Mouse (Mus musculus): Measurements from ENCODE around the gene Tars2.

The Tars2 gene

DNA sequence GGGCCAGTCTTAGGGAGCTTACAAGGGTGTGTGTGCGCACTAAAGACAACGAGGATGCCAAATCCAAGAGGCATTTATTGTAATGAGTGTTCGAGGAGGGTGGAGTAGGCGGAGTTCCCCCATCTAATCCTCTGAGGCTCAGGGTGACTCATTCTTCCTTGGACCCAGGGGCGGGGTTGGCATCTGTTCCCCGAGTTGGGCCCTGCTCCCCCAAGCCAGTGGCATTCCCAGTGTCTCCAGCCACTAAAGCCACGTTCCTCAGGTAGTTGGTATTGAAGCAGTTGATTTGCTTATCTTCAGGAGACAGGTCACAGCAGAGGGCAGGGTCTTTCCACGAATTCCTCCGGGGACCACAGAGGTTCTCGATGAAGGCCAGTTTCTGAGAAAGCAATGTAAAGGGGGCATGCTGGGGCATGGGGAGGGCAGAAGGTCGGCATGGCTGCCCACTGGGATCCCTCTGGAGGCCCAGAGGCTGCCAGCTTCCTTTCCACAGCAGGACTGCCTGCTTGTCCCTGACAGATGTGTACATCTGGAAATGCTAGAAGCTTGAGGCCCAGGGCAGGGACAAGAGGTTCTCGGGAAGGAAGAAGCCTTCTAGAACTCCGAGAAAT, 25.8 kb downstream of the Tars2 start:
- no peak for DNase-seq (ENCODE audit: inconsistent ontology term)

DNA sequence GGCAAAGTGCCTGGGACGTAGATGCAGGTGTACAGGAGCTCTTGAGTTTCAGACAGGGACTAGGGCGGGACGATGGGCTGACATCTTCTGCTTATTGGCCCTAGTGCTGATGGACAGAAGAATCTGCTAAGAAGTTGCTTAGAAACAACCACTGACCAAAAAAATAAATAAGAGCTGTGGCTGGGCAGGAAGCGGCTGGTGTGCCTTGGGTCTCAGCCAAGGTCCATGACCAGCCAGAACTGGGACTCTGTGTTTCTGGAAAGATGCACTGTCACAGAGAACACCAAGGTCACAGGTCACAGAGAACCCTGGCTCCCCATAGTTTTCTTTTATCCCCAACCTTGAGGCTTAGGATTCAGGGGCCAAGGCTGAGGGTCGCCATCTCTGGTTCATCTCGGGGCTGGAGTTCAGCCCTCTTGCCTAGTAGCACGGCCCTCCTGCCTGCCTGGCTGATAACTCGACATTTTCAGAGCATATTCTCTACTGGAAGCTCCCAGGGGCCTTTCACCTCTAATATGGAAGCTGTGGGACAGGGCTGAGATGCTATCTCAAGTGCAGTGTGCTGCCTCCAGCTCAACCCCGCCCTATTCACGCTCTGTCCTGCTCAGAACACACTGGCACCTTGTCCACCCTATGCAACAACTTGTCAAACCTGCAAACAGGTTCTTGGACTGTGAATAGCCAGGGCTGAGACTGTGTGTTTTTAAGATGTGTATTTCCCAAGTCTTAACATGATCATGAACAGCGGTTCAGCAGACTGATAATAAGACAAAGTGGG, 27.1 kb downstream of the Tars2 start:
- DNase-seq (ENCODE audit: inconsistent ontology term): peak; percentile 52

DNA sequence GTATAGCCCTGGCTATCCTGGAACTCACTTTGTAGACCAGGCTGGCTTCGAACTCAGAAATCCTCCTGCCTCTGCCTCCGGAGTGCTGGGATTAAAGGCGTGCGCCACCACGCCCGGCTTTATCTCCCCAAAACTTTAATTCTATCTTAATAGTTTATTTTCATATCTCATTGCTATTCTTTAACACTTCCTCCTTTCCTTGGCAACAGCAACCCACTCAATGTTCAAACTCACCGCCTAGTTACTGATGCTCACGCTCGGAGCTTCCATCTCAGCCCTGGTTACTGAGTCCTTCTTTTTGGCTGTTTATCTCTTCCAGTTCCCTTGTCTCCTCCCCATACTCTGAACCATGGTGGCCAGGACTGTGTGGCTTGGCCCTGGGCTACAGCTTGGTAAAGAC, 27.7 kb downstream of the Tars2 start:
- DNase-seq (ENCODE audit: inconsistent ontology term): no peak

DNA sequence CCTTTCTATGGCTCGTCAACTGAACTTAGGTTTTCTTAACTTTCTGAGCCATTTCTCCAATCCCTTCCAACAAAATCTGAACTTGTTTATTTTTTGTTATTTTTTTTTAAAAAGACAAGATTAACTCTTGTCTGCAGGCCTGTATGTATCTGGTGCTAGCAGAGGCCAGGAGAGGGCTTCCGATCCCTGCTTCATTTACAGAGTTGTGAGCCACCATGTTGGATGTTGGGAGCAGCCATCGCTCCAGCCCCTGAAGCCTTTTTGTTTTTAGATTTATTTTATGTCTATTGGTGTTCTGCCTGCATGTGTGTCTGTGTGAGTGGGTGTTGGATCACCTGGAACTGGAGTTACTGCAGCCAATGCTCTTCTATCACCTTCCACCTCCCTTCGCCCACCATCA, 28.2 kb downstream of the Tars2 start:
- DNase-seq (ENCODE audit: inconsistent ontology term): no peak

DNA sequence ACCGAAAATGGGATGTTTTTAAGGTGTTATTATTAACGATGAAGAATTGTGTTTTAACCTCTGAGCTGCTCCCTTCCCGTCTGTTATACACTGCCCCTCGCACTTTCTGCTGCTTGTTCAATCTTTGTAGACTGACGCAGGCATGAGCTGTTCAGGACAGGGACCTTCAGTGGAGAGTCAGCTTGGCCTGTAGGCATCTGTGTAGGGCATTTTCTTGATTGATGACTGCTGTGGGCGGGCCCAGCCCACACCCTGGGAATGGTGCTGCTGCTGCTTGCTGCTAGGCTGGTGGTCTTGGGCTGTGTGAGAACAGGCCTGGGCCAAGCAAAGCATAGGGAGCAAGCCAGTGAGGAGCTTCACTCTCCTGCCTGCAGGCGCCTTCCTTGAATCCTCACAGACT, 29.6 kb downstream of the Tars2 start:
- DNase-seq (ENCODE audit: inconsistent ontology term): no peak

DNA sequence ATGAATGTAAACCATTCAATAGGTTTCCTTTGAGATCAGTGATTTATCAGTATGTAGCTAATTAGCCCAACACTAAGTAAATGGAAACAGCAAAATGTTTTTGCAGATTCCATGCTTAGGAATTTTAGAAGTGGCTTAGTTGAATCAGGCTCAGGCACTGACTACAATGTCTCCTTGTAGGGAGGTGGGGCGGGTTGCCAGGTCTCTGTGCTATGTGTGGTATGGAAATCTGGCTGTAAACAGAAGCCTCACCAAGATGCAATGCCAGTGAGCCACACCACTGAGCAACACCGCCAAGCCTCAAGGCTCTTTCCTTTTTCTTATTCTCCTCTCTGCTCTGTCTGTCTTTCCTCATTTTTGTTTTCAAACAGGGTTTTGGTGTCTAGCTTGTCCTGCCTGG, 31.1 kb downstream of the Tars2 start:
- peak; percentile 96 for DNase-seq (ENCODE audit: inconsistent ontology term)

DNA sequence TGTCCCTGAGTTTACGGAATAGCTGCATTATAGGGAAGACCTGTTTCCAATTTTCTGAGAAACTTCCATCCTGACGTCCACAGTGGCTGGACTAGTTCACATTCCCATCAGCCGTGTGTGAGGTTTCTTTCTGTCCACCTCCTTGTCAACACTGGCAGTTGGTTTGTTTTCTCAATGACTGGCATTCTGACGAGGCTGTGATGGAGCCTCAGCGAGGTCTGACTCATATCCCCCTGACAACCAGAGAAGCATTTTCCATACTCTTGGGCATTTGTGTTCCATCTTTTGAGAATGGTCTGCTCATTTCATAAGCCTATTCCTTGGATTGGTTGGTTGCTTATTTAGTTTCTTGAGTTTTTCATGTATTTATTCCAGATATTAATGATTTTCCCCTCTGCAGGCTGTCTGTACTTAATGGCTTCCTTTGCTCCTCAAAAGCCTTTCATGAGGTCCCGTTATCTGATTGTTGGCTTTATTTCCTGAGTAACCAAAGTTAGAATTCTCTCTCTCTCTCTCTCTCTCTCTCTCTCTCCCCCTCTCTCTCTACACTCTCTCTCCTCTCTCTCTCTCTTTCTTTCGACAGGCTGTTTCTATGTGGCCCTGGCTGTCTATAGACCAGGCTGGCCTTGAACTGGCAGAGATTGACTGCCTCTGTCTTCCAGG, 33.2 kb downstream of the Tars2 start:
- DNase-seq (ENCODE audit: inconsistent ontology term): peak; percentile 68

DNA sequence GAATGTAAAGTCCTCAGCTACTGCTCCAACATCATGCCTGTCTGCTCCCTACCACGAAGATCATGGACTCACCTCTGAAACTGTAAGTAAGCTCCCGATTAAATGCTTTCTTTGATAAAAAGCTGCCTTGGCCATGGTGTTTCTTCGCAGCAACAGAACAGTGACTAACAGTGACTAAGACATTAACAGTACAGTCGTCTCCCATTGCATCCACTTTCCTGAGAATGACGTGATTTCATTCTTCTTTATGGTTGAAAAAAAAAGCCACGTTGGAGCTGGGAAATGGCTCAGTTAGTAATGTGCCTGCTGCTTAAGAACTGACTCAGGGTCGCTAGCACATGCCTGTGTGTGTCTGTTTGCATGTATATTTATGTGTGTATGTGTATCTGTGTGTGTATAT, 34.1 kb downstream of the Tars2 start:
- peak; percentile 57 for DNase-seq (ENCODE audit: inconsistent ontology term)

DNA sequence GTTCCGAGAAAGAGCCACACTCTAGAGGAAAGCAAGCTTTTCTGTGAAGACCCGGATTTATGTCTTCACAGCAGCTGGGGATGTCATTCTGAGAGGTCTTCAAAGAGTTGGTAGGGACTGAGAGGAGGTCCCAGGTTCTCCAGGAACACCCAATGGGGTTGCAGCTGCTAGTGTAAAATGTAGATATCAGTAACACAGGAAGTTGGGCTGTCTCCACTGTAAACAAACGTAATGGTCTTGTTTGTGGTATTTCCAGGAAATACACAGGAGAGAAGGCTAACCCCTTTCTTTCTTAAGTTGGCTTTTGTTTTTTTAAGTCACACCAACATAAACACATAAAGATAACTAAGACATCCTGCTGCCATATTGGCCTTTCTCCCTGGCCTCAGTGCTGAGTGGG, 37.6 kb downstream of the Tars2 start:
- no peak for DNase-seq (ENCODE audit: inconsistent ontology term)

DNA sequence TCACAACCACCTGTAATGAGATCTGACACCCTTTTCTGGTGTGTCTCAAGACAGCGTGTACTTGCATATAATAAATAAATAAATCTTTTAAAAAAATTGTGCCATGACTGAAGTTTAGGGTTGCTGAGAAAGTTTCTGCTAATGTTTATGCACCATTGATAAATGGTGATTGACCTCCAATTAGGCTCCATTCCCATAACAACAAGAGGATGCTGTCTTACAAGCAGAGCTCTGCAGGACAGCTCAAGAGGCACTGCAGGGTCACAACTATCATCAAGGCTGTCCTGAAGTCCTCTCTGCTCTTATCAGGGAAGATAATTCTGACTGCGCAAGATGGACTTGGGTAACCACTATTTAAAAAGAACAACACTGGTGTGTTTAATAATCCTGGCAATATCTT, 41.9 kb downstream of the Tars2 start:
- DNase-seq (ENCODE audit: inconsistent ontology term): no peak

DNA sequence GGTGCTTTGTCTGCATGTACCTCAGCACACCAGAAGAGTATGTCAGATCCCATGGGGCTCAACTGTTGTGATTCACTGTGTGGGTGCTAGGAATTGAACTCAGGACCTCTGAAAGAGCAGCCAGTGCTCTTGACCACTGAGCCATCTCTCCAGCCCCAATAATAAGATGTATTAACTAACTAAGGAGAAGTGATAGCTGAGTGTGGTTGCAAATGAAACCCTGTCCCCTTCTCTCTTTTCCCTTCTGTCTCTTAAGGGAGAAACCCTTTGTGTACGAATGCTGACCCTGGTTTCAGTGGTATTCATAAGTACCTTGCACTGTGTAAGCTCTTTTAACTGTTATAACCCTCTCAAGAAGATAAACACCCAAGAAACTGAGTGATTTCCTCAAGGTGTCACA, 43.9 kb downstream of the Tars2 start:
- DNase-seq (ENCODE audit: inconsistent ontology term): no peak

DNA sequence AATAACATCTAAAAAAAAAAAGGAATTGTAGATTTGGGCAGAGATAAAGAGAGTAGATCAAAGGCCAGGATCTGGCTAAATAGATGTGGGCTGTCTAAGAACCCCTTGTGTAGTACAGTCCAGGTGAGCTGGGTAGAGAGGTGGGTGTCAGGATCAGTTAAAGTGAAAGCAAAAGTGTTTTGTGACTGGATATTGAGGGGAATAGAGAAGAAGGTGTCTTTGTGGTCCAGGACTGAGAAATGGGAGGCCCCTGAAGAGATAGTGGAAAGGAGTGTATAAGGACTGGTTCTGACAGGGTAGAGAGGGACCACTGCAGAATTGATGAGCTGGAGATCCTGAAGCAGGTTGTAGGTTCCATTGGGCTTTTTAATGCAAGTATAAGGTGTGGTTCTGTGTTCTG, 50.0 kb downstream of the Tars2 start:
- no peak for DNase-seq (ENCODE audit: inconsistent ontology term)

DNA sequence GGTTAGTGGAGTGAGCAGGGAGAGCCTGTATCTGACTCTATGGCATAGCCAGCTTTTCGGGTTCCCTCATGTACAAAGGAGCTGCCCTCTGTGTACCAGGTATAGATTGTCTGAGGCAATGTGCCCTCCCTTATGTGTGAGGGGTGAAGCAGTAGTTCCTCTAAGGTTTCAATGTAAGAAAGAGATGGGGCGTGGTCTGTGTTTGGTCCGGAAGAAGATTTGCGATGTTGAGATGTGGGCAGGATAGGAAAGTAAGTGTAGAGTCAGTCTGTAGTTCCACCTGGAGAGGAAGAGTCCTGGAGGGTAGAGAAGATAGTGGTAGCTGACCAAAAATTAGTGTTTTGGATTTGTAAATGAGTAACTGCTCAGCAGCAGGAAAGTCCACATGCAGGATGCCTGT, 51.0 kb downstream of the Tars2 start:
- DNase-seq (ENCODE audit: inconsistent ontology term): no peak

DNA sequence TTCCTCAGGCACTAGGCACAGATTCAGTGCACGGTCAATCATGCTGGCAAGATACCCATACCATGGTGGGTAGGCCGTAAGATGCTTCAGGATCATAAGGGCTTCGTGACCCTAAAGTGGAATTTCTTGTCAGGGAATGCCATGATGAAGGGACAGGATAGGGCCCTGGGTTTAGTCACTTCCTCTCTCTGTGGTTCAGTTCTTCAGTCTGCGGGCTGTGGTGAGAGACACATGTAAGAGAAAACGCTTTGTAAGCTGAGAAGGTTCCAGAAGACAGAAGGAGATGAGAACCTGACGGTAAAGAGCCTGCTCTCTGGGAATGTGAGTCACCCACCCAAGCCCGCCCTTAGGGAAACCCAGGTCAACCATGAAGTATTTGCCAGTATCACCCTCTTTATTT, 52.5 kb downstream of the Tars2 start:
- DNase-seq (ENCODE audit: inconsistent ontology term): no peak

DNA sequence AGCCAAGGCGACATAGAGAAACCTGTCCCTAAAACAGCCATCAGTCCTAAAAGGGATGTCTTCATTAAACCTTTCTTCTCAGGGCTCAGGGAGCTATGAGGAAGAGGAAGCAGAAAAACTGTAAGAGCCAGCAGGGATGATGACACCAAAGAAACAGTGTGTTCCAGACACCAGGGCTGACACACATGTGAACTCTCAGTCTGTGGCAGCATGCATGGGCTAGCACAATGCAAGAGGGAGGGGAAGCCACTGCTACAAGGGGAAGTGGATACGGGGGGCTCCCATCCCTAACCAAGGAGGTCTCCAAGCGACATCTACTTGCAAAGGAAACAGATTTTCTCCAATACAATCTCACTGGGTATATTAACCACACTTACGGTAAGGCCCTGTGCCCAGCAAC, 53.7 kb downstream of the Tars2 start:
- DNase-seq (ENCODE audit: inconsistent ontology term): no peak

DNA sequence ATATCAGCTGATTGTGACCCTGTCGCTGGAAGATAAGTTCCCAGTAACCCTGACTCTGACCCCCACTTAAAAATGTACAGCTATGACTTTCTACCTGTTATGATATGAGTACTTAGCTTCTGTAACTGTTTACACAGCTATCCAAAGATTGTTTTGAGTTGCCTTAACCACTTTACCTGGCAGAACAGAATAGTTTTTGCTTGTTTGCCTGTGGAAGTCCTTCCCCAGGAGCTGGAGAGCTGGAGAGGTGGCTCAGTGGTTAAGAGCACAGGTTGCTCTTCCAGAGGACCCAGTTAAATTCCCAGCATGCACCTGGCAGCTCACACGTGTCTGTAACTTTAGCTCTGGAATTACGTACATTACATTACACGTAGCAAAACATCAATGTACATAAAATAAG, 55.4 kb downstream of the Tars2 start:
- DNase-seq (ENCODE audit: inconsistent ontology term): no peak

DNA sequence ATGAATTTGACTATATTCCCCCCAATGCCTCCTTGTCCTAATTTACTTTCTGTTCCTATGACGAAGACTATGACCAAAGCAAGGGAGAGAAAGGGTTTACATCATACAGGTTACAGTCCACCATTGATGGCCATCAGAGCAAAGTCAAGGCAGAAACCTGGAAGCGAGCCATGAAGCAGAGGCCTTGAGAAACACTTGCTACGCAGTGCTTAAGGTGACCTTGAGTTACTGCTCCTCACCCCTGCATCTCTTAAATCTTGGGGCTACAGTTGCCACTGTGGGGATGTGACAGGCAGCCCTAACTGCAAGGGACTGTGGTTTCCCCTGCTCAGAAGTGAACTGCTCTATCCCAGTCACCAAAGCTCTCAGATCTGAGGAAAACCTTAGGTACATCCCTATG, 56.7 kb downstream of the Tars2 start:
- DNase-seq (ENCODE audit: inconsistent ontology term): no peak

DNA sequence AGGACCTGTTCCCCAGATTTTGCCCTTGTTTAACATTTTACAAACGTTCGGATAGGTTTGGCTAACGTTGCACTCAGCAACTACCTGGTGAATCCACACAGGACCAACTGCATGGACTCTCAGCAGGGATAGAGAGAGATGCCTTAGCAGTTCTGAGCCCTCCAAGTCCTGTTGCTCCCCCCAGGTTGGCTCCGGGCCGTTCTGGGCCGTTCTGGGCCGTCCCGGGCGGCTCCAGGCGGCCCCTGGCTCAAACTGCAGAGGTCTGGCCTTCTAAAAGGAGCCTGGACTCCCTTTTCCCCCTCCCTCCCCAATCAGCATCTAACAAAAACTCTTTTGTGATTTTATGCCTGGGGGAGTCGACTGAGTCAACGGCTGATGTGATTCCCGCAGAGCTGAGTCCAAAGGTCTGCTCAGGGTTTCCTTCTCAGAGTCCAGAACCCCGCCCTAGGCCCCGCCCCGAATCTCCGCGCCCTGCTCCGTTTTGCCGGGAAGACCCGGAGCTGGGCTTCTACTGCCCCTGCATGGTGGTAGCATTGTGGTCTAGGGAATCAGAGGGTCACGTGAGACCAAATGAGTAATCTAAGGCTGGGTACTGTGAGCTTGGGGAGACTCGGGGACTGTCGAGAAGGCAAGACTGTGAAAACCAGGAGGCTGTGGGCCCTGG, 58.0 kb downstream of the Tars2 start:
- peak; percentile 97 for DNase-seq (ENCODE audit: inconsistent ontology term)

DNA sequence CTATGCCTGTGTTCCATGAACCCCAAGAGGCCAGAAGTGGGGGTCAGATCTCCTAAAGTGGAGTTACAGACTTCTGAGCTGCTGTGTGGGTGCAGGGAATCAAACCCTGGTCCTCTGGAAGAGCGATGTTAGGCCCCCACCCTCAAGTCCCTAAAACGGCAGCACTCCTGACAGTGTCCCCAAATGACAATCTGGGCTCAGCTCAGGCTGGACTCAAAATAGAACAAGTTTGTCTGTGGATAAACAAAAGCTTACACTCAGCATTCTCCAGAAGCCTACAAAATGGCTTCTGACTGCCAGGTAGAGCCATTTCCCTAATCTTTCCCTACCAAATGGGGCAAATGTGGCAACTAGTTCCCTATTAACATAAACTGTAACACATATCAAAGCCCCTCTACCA, 58.9 kb downstream of the Tars2 start:
- no peak for DNase-seq (ENCODE audit: inconsistent ontology term)

DNA sequence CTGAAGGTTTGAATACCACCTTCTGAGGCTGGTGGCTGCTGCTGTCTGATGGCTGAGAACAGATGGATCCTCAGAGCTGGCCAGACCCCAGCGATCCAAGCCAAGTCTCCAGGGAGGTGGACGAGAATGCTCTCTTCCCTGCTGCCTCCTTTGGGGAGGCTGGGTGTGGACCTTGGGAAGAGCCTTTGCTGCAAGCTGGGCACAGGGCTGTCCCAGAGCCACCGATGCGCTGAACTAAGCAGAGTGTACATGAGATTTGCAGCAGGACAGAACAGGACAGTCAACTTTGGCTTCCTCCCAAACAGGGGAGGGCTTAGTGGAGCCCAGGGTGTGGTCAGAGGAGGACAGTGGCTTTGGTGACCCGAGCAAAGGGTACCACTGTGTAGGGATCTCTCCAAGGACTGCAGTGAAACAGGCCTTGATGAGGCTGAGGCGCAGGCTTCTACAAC, 59.7 kb downstream of the Tars2 start:
- no peak for DNase-seq (ENCODE audit: inconsistent ontology term)

DNA sequence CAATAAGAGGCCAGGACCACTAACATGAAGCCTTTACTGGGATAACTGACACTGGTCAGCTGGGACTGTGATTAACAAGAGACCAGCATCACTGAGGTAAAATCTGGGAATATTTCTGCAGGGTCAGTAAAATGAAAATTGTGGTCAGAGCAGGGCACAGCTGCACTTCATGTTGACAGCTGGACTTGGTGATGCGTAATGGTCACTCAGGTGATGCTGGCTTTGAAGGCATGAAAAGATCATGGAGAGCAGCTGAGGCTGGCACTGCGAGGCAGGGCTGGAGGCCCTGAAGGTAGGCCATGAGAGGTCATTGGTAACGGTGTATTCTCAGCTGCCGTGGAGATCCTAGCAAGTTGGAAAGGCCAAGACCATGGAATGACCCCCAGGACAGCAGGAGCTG, 61.7 kb downstream of the Tars2 start:
- no peak for DNase-seq (ENCODE audit: inconsistent ontology term)

DNA sequence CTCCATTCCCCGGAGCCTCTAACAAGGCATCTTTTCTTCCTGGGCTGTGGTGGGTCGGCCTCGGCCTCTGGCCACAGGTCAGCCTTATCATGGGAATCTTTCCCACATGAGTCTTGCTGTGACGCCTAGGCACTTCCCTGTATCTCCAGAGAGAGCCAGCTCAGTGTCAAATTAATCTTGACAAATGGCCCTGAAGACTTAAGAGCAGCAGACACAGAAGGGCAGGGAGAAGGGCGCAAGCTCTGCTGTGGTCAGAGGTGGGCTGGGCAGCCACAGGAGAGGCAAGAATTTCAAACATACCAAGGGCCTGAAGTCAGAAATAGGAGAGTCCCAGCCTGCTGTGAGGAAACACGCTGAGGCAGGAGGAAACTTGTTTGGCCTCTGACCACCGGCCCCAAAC, 63.6 kb downstream of the Tars2 start:
- DNase-seq (ENCODE audit: inconsistent ontology term): peak; percentile 80

DNA sequence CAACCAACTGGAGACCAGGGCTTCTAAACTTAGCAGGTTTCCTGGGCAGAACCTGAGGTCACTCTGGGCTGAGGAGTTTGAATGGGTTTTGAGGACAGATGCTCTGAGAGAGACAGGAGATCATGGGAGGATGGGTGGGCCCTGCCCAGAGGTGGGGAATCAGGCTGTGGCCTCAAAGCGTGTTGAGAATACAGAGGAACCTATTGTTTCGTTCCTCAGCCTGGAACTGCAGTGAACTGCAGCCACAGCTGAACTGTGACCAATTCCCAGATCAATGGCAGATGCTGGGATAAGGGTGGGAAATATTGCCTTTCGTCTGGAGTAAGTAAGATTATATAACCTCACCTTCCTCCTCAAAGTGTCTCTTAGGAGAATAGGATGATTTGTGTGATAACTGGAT, 64.2 kb downstream of the Tars2 start:
- DNase-seq (ENCODE audit: inconsistent ontology term): peak; percentile 62
